Mouse (Mus musculus): ENCODE measurements around the gene Zbed5. TPM values are rescaled to one million over a fixed set of nuclear protein-coding genes. Genes with fewer than 3 reads are reported as not detected.
"Not testable (repeated sequence)": the region's sequence is repeated elsewhere in the genome, so short reads cannot be mapped to it uniquely, and the experiment has no call there.

Gene Zbed5
- polyA plus RNA-seq, 1 experiment from 2014 or later: 5.6 TPM

DNA sequence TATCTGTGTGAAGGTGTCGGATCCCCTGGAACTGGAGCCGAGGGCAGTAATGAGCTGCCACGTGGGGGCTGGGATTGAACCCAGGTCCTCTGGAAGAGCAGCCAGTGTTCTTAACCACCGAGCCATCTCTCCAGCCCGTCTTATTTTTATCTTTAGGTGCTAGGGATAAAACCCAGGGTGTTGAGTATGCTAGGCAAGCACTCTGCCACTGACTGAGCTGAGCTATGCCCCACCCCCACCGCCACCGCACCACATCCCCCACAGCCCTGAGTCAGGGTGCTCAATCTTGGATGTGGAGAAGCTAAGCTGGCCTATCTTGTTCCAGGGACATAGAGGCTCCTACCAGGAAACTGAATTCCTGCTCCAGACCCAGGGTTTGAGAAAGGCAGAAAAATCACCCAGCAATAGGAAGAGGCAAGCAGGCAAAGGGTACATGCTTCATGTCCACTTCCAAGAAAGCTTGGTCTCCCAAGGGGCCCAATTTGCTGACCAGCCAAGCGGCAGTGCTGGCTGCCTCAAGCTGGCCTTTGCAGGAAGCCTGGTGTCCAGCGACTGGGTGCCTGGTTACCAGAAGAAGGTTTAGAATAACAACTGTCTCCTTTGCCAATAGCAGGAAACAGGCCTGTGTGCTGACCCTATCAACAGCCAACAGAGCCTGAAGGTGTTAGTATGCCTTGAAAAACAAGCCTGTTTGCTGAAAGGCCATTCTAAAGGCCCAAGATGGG lies 17.6 kb upstream of the Zbed5 start:
- Histone ChIP-seq H3K27me3 (ENCODE audit: poor library complexity, severe bottlenecking) (no peaks in the 10 kb centered on the region), H3K4me1 (no peaks in the 10 kb centered on the region), H3K4me3 (no peak overlapping the region), H3K27ac (no peak overlapping the region), H3K9me3 (no peaks in the 10 kb centered on the region), H3K36me3 (replicated peaks) (peaks cover 33% of the 10 kb centered on the region)
- 76% methylated on average over 9 of the region's 9 CpGs for WGBS
- no peak for DNase-seq (ENCODE audit: extremely low spot score, low spot score)

DNA sequence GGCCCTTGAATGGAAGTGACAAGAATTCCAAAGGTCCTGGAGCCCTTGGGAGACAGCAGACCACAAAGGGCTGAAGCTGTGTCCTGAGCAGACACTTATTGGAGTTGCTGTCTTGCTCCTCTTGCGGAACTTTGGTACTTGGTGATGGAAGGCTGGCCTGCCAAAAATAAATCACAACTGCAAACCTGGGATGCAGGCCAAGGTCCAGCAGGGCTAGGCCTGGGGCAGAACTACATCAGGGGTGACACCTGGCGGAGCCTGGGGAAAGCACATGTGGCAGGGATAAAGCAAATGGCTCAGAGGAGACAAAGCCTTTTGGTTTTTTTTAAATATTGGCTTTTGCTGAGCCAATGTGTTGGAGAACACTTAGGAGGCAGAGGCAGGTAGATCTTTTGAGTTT lies 16.6 kb upstream of the Zbed5 start:
- DNase-seq (ENCODE audit: extremely low spot score, low spot score): no peak
- H3K27me3 ChIP-seq (ENCODE audit: poor library complexity, severe bottlenecking): no peaks in the 10 kb centered on the region
- H3K27ac ChIP-seq: no peak overlapping the region
- no peak overlapping the region for H3K4me3 ChIP-seq
- no peaks in the 10 kb centered on the region for H3K4me1 ChIP-seq
- H3K9me3 ChIP-seq: no peaks in the 10 kb centered on the region
- peaks cover 41% of the 10 kb centered on the region for H3K36me3 ChIP-seq (replicated peaks)
- 64% methylated on average over 2 of the region's 2 CpGs for WGBS

DNA sequence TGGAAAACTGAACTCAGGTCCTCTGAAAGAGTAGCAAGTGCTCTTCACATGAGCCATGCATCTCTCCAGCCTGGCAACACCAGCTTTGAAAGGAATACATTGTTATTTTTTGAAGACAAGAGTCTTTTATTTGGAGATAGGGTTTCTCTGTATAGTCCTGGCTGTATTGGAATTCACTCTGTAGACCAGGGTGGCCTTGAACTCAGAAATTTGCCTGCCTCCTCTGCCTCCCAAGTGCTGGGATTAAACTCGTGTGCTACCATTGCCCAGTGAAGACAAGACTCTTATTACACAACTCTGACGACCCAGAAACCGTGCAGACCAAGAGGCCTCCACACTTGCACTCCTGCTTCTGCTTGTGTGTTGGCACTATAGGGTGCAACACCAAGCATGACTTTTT lies 15.6 kb upstream of the Zbed5 start:
- 81% methylated on average over 3 of the region's 3 CpGs for WGBS
- H3K4me1 ChIP-seq: no peaks in the 10 kb centered on the region
- H3K36me3 ChIP-seq (replicated peaks): peaks cover 50% of the 10 kb centered on the region
- no peak overlapping the region for H3K27ac ChIP-seq
- no peaks in the 10 kb centered on the region for H3K27me3 ChIP-seq (ENCODE audit: poor library complexity, severe bottlenecking)
- no peaks in the 10 kb centered on the region for H3K9me3 ChIP-seq
- H3K4me3 ChIP-seq: no peak overlapping the region
- no peak for DNase-seq (ENCODE audit: extremely low spot score, low spot score)

DNA sequence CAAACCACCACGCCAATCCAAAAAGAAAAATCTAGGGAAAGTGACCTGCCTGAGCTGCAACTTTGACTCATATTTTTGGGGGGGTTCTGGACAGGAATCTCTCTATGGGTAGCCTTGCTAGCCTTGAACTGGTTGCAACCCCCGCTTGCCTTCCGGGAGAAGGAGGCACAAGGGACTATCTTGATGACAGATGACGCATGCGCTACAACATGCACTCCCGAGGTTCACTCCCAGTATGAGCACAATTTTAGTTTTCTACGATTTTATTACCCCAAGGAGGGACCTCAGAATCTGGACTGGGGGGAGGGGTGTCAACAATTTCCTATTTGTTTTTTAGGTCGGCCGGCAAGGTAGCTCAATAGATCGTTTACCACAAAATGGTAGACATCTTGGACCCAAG lies 9.3 kb upstream of the Zbed5 start:
- DNase-seq (ENCODE audit: extremely low spot score, low spot score): no peak
- peak overlapping the region; percentile 95 for H3K27ac ChIP-seq

DNA sequence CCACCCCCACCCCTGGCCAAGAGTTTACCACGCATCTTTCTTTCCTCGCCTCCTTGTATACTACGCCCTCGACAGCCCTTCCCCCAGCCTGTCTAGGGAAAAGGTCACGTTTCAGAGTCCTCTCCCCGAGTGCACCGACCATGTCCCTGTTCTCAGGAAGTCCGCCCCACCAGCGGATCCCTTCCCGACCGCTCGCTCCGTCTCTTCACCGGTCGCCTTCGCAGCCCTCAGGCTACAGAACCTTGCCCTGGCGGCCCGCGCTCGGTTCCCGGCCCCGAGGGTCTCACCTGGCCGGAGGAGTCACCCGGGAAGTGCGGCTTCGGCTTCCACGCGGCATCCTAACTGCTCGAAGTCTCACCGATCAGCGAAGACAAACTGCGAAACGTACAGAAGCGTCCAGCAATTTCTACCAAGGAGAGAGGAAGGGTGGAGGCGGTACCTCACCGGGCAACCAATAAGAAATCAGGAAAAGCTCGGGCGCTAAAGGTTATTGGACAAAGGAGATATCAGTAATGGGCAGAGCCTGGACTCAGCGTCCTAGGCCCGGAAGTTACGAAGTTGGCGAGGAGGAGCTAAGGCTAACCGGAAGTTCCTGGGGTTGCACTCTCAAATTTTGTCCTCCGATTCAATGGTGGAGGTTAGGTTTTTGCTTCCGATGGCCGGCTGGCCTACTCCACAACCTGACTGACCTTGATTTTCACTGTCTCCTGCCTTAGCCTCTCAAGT lies 8.4 kb upstream of the Zbed5 start, which contains the start of gene Chchd2:
Chchd2 (minus strand) TSS at position 560 of the 726 bp plus-strand sequence.
- Histone ChIP-seq H3K27me3 (ENCODE audit: poor library complexity, severe bottlenecking) (no peaks in the 10 kb centered on the region), H3K4me1 (peaks cover 18% of the 10 kb centered on the region), H3K36me3 (replicated peaks) (peaks cover 33% of the 10 kb centered on the region), H3K9me3 (no peaks in the 10 kb centered on the region), H3K27ac (peak within 1 kb of the TSS; percentile 95), H3K4me3 (peak within 1 kb of the TSS; percentile 92)
- DNase-seq (ENCODE audit: extremely low spot score, low spot score): peak; percentile 94
- under 1% methylated on average over 46 of the region's 46 CpGs for WGBS

More for the DNA sequence above, 9.3 kb upstream of the Zbed5 start:
- no peaks in the 10 kb centered on the region for H3K9me3 ChIP-seq
- WGBS: 56% methylated on average over 10 of the region's 10 CpGs
- H3K27me3 ChIP-seq (ENCODE audit: poor library complexity, severe bottlenecking): no peaks in the 10 kb centered on the region
- peaks cover 41% of the 10 kb centered on the region for H3K36me3 ChIP-seq (replicated peaks)
- H3K4me1 ChIP-seq: peaks cover 18% of the 10 kb centered on the region
- peak overlapping the region; percentile 92 for H3K4me3 ChIP-seq

DNA sequence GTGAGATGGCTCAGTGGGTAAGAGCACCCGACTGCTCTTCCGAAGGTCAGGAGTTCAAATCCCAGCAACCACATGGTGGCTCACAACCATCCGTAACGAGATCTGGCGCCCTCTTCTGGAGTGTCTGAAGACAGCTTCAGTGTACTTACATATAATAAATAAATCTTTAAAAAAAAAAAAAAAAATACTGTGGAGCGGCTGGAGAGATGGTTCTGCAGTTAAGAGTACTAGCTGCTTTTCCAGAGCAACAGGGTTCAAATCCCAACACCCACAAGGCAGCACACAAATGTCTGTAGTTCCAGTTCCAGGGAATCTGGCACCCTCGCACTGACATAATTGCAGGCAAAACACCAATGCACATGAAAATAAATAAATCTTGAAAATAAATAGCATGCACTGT lies 5.1 kb upstream of the Zbed5 start:
- H3K36me3 ChIP-seq (replicated peaks); H3K27ac ChIP-seq; H3K9me3 ChIP-seq; H3K27me3 ChIP-seq (ENCODE audit: poor library complexity, severe bottlenecking); DNase-seq (ENCODE audit: extremely low spot score, low spot score); H3K4me3 ChIP-seq: not testable (repeated sequence)
- WGBS: 77% methylated on average over 7 of the region's 7 CpGs
- peaks cover 20% of the 10 kb centered on the region for H3K4me1 ChIP-seq

DNA sequence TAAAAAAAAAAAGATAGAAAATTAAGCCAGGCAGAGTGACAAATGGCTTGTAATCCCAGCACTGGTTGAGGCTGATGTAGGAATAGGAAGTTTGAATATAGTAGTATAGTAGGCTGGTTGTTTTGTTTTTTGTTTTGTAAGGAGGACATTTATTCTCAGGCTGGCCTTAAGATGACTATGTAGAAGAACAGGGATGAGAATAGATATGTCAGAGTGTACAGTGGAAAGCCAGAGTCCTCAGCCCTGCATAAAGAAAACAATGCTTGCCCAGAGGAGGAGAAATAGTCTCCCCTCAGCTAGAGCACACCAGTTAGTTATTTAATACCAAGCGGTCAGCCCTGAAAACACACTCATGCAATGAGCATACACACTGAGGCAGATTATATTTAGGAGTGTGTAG lies 2.9 kb downstream of the Zbed5 start, which contains the start of gene Phkg1:
Phkg1 (minus strand) TSS at position 101 of the 400 bp plus-strand sequence.
- Histone ChIP-seq H3K27ac (no peak within 1 kb of the TSS), H3K27me3 (ENCODE audit: poor library complexity, severe bottlenecking) (no peaks in the 10 kb centered on the region), H3K4me3 (no peak within 1 kb of the TSS), H3K9me3 (no peaks in the 10 kb centered on the region), H3K4me1 (peaks cover 16% of the 10 kb centered on the region), H3K36me3 (replicated peaks) (peaks cover 7% of the 10 kb centered on the region)
- 100% methylated on average over 1 of the region's 1 CpGs for WGBS
- no peak for DNase-seq (ENCODE audit: extremely low spot score, low spot score)

DNA sequence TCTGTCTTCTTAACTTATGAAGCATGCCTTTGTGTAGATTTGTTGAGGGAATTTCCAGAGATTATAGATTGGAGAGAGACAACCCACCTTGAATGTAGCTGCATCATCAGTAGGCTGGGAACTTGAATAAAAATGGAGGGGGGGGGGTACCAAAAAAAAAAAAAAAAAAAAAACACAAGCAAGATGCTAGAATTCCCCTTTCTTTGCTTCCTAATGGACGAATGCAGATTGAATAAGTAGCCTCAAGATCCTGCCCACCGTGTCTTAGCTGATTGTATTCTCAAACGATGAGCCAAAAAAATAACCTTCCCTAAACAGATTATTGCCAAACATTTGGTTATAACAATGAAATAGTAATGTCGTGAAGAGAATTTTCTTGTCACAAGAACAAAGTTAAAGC lies 12.3 kb downstream of the Zbed5 start:
- no peak for DNase-seq (ENCODE audit: extremely low spot score, low spot score)
- no peaks in the 10 kb centered on the region for H3K9me3 ChIP-seq
- H3K4me3 ChIP-seq: peak overlapping the region; percentile 79
- peak overlapping the region; percentile 93 for H3K27ac ChIP-seq
- WGBS: 27% methylated on average over 4 of the region's 4 CpGs
- H3K4me1 ChIP-seq: peaks cover 12% of the 10 kb centered on the region
- H3K36me3 ChIP-seq (replicated peaks): no peaks in the 10 kb centered on the region; the same call in 1 of the 2 replicates
- H3K27me3 ChIP-seq (ENCODE audit: poor library complexity, severe bottlenecking): peaks cover 12% of the 10 kb centered on the region

DNA sequence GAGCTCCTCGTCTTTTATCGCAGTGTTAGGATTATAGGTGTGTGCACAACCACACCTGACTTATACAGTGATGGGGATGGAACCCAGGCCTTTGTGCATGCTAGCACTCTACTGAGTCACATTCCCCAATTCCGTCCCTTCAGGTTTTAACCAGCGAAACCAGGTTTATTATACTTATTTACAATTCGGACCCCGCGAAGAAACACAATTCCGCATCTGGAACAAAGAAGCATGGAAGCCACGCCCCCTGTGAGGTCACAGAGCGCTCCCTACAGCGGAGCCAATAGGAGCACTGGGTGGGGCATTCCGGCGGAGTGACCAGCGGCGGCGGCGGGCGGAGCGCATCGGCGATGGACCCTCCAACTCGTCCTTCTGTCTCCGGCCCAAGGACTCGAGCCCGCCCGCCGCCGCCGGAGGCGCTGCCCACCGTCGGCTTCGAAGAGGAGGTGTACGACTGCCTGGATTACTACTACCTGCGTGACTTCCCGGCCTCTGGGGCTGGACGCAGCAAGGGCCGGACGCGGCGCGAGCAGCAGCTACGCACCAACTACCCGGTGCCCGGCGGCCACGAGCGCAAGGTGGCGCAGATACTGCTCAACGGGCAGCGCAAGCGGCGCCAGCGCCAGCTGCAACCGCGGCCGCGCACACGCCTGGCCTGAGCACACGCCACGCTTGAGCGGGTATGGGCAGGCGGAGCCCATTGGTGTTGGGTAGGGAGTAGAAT lies 12.9 kb downstream of the Zbed5 start, which contains the start of gene Nupr1l:
Nupr1l (plus strand) TSS at position 299 of the 724 bp plus-strand sequence.
- H3K4me3 ChIP-seq: peak within 1 kb of the TSS; percentile 79
- no peaks in the 10 kb centered on the region for H3K36me3 ChIP-seq (replicated peaks)
- peaks cover 12% of the 10 kb centered on the region for H3K4me1 ChIP-seq
- H3K9me3 ChIP-seq: no peaks in the 10 kb centered on the region
- DNase-seq (ENCODE audit: extremely low spot score, low spot score): peak; percentile 96
- H3K27ac ChIP-seq: peak within 1 kb of the TSS; percentile 93
- peaks cover 12% of the 10 kb centered on the region for H3K27me3 ChIP-seq (ENCODE audit: poor library complexity, severe bottlenecking)
- under 1% methylated on average over 63 of the region's 63 CpGs for WGBS

DNA sequence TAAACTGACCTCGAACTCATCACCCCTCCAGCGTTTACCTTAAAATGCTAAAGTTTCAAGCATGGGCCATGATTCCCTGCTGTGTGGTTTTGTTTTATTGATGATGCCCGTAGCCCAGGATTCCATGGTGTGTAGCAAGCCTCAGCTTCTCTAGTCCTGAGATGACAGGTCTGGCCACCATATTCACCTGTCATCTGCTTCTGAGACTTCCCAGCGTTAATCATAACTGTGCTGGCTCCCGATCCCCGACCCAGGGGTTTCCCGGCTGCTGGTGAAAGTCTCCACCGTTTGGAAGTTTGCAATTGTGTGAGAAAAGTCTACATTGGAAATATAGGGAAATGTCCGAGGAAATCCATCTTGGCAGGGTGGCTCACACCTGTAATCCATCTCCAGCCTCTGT lies 13.6 kb downstream of the Zbed5 start:
- H3K9me3 ChIP-seq: no peaks in the 10 kb centered on the region

DNA sequence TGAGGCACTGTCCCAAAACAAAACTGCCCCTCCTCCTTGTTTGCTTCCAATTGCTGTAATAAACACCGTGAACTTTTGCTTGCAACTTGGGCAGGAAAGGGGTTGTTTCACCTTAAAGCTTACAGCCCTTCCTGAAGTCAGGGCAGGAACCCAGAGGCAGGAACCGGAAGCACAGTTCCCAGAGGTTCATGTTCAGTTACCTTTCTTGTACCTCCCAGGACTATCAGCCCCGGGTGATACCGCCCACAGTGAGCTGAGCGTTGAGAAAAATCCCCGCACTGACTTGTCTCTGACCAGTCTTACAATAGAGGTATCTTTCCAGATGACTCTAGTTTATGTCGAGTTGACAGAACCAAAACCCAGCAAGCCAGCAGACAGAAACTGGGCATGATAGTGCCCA lies 14.1 kb downstream of the Zbed5 start:
- peaks cover 12% of the 10 kb centered on the region for H3K4me1 ChIP-seq
- 89% methylated on average over 7 of the region's 7 CpGs for WGBS
- no peak overlapping the region for H3K4me3 ChIP-seq

More for the DNA sequence above, 13.6 kb downstream of the Zbed5 start:
- WGBS: 76% methylated on average over 9 of the region's 9 CpGs
- no peak for DNase-seq (ENCODE audit: extremely low spot score, low spot score)
- Histone ChIP-seq H3K4me3 (peak overlapping the region; percentile 79), H3K4me1 (peaks cover 12% of the 10 kb centered on the region), H3K27ac (peak overlapping the region; percentile 93; the same call in 1 of the 2 replicates), H3K27me3 (ENCODE audit: poor library complexity, severe bottlenecking) (peaks cover 12% of the 10 kb centered on the region), H3K36me3 (replicated peaks) (no peaks in the 10 kb centered on the region)

DNA sequence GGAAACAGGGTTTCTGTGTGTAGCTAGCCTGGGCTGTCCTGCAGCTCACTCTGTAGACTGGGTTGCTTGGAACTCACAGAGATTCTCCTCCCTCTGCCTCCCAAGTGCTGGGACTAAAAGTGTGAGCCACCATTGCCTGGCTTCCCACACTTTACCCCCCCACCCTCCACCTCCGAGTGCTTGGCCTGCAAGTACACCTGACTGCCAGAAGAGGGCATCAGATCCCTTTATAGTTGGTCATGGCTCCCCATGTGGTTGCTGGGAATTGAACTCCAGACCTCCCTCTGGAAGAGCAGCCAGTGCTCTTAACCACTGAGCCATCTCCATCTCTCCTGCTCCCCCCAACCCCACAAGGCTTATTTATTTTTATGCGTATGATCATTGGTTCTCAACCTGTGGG lies 18.5 kb downstream of the Zbed5 start:
- H3K27ac ChIP-seq: no peak overlapping the region
- no peaks in the 10 kb centered on the region for H3K9me3 ChIP-seq
- no peak overlapping the region for H3K4me3 ChIP-seq
- no peaks in the 10 kb centered on the region for H3K36me3 ChIP-seq (replicated peaks)
- DNase-seq (ENCODE audit: extremely low spot score, low spot score): peak; percentile 29
- H3K4me1 ChIP-seq: peaks cover 2% of the 10 kb centered on the region
- 28% methylated on average over 2 of the region's 2 CpGs for WGBS
- peaks cover 12% of the 10 kb centered on the region for H3K27me3 ChIP-seq (ENCODE audit: poor library complexity, severe bottlenecking)

More for the DNA sequence above, 14.1 kb downstream of the Zbed5 start:
- Histone ChIP-seq H3K9me3 (no peaks in the 10 kb centered on the region), H3K27ac (no peak overlapping the region), H3K27me3 (ENCODE audit: poor library complexity, severe bottlenecking) (peaks cover 12% of the 10 kb centered on the region), H3K36me3 (replicated peaks) (no peaks in the 10 kb centered on the region)
- DNase-seq (ENCODE audit: extremely low spot score, low spot score): no peak

Measured in forebrain, embryonic 10.5 days (tissue).